Comparison of ENCODE assay signal across 14 mouse cellular contexts in genomic region chr16:72854809-72855503, GRCm38 (mm10).
"Had no signal": no experiment of that assay in that cellular context is flagged by ENCODE, and none has a peak within 500 bp of the region (broad histone marks: within the 10 kb centered on the region; RNA-seq: fewer than 3 reads in every experiment).

No protein-coding gene starts in this region.

- DNase-seq: kidney, adult 11 months; kidney, adult 9 months; kidney, postnatal 14 days; kidney, postnatal 4 days; liver, postnatal 0 days; midbrain, embryonic 14.5 days; thymus, adult 2 months; thymus, postnatal 14 days; thymus, postnatal 4 days had no signal

- H3K4me2 ChIP-seq: liver, embryonic 11.5 days; lung, embryonic 15.5 days; midbrain, embryonic 11.5 days had no signal

- H3K9ac ChIP-seq: liver, embryonic 14.5 days; liver, postnatal 0 days; lung, embryonic 15.5 days had no signal

- H3K36me3 ChIP-seq: lung, embryonic 15.5 days had no signal

- ATAC-seq: liver, postnatal 0 days had no signal

- H3K9me3 ChIP-seq: lung, embryonic 15.5 days had no signal

- H3K4me3 ChIP-seq: lung, embryonic 15.5 days had no signal

- H3K27ac ChIP-seq: liver, embryonic 14.5 days; lung, embryonic 15.5 days; stomach, postnatal 0 days had no signal

- H3K27me3 ChIP-seq: lung, embryonic 15.5 days had no signal
